Mouse (Mus musculus): ENCODE results near the gene Ssu72.
A peak's percentile ranks its signal among the peaks of the same experiment; 100 is the strongest.

The Ssu72 gene

DNA sequence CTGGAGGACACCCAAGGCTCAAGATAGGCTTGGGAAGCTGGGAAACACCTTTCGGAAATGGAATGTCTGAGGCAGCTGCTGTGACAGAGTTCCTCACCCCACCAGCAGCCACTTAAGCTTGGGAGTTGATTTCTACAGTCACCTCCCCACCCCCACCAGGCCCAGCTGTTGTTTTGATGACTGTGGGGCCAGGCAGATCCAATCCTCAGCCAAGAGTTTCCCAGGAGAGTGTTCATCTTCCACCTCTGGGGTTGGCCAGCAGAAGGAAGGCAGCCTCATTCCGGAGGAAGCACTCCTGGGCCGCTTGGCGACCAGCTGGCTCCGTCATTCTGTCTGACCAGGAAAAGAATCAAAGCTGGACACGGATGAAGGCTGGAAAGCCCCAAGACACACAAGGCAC lies 76.3 kb downstream of the Ssu72 start:
- DNase-seq (ENCODE audit: low read depth, low spot score): peak; percentile 45
